Mouse (Mus musculus) B cell, adult (primary cell): Measurements from ENCODE around the gene Prr15. TPM values are rescaled to one million over a fixed set of nuclear protein-coding genes. Genes with fewer than 3 reads are reported as not detected.

Experiments used
- total RNA-seq: library from RNA; stranded (reverse); gene quantifications from 4 replicates; pipeline ENCODE4 v1.2.4, GENCODE M21; 2023; ENCODE audit not compliant: inconsistent age

Prr15 gene
- total RNA-seq, result not detected in 4 replicates

DNA sequence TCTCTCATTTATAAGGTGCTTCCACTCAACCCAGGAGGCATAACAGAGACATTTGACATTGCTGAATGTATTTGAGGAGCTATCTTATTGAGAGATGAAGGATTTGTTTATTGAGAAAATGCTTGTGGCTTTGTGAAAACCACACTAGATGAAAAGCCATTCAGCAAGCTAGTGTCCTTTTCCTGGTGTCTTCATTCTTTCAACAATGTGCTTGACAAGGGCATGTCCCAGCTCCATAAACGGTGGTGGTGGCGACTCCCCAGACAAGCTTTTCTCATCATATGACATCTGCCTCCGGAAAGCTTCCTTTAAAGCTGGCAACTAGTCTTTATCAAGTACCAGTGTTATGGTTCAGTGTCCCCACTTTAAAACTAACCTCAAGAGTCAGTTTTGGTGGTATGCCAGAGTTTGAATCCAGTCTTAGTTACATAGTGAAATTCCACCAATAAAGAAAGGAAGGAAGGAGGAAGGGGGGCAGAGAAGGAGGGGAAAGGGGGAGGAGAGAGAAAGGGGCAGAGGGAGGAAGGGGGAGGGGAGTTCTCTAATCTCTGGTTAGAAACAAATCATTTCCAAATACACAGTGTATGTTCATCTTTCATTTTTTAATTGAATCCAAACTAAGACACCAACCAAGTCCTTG lies at the start of gene Prr15:
Gene Prr15, plus strand, starts transcription at position 590 of the 640 bp plus-strand sequence.

Other genes with a start within 250 kb of the Prr15 start
- not detected in 4 replicates for gene Wipf3, start 103.8 kb downstream of the Prr15 start, total RNA-seq
- not detected in 4 replicates for gene Scrn1, start 240.7 kb downstream of the Prr15 start, total RNA-seq